Mouse (Mus musculus) bone marrow macrophage, adult 2 months (primary cell): ENCODE measurements around the gene Hnrnpr. TPM values are rescaled to one million over a fixed set of nuclear protein-coding genes. Genes with fewer than 3 reads are reported as not detected.

ENCODE experiments used
- H3K27ac ChIP-seq: 2 replicates; pipeline ENCODE4 v1.5.1; 2012; ENCODE audit warnings: low read depth, low read length; ENCODE audit not compliant: insufficient read depth
- H3K4me1 ChIP-seq: 2 replicates; pipeline ENCODE4 v1.6.1; 2012; ENCODE audit warnings: low read length; ENCODE audit not compliant: control insufficient read depth, insufficient read depth
- H3K4me3 ChIP-seq: 2 replicates; pipeline ENCODE4 v1.5.1; 2012; ENCODE audit warnings: mild to moderate bottlenecking, low read length, moderate library complexity; ENCODE audit not compliant: insufficient read depth
- CTCF ChIP-seq: IDR thresholded peaks from 2 replicates; pipeline ENCODE4 v1.5.1; 2012; ENCODE audit warnings: low read depth, mild to moderate bottlenecking, low read length, moderate library complexity
- POLR2A ChIP-seq: IDR thresholded peaks from 2 replicates; pipeline ENCODE4 v1.6.1; 2012; ENCODE audit warnings: mild to moderate bottlenecking, low read depth, low read length, borderline replicate concordance
- polyA plus RNA-seq: library from polyadenylated mRNA; stranded (reverse); fragments of >200 nt; gene quantifications from 2 replicates; pipeline ENCODE4 v1.2.4, GENCODE M21; 2012; ENCODE audit not compliant: missing spikeins, insufficient read depth, insufficient read length

Hnrnpr gene
- polyA plus RNA-seq, result 57.9 and 62.2 TPM in 2 replicates

DNA sequence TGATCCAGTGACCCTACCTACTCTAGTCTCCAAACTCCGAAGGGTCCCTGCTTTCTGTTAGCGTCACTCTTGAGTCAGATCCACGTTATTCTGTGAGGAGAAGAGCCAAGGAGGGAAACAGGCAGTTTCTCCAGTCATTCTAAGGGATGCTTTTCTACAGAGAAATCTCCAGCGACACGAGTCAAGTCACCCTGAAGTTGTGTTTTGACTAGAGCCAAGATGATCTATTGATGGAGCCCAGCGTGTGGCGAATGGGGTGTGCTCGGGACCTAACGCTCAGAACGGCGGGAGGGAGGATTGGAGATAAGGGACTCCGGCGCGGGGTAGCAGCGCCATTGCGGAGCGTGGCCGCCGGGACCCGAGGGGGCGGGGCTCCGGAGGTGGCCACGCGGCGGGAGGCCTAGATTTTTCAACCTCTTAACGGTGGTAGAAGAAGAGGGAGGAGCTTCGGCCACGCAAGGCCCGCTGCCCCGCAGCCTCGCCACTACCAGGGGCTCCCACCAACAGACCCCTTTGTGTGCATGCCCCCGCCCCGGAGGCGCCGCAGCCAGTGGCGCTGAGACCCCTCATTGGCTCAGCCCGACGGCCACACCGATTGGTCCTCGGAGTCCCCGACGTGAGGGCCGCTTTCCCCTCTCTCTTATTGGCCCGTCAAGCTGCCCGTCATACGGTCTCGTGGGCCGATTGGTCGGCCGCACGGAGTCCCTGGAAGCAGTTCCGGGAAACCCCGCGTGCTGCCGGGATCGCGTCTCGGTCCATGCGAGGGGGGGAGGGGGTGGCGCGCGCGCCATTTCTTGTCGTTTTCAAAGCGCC is at the start of gene Hnrnpr:
Hnrnpr (plus strand) TSS at position 714 of the 813 bp plus-strand sequence.
- Histone ChIP-seq H3K4me3 (peak within 1 kb of the TSS; percentile 93), H3K27ac (peak within 1 kb of the TSS; percentile 81), H3K4me1 (peaks cover 11% of the 10 kb centered on the region)
- TF ChIP-seq CTCF, result no peak
- TF ChIP-seq POLR2A, result no peak

DNA sequence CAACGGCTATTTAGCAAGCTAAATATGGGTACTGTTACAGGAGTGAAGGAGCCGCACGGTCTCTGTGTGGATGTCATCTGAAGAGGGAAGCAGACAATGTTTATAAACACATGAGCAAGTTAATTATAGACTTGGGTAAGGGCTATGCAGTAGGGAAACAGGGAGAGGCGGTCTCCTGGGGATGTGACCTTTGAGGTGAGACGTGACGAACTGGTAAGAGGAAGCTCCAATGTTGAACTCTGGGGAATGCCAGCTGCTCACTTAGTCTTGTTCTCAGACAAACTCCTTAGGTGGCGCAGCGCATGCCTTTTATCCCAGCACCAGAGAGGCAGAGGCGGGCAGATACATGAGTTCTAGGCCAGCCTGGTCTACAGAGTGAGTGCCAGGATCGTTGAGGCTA is 48.8 kb upstream of the Hnrnpr start:
- Histone ChIP-seq H3K27ac (no peak overlapping the region), H3K4me3 (no peak overlapping the region), H3K4me1 (peaks cover 7% of the 10 kb centered on the region)
- TF ChIP-seq POLR2A (no peak), CTCF (no peak)

DNA sequence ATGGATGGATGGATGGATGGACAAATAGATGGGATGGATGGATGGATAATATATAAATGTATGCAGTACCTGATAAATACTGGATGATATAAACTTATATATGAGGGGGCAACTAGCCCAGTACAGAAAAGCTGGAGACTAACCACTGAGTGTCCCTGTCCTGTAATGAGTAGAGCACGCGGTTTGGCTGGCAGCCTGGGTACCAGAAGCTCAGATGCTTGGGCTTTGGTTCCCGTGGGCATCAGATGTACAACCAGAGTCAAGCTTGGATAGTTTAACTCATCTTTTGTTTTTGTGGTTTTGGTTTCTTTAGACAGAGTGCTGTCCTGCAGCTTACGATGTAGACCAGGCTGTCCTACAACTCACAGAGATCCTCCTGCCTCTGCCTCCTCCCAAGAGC is 47.2 kb upstream of the Hnrnpr start:
- no peak overlapping the region for H3K27ac ChIP-seq

DNA sequence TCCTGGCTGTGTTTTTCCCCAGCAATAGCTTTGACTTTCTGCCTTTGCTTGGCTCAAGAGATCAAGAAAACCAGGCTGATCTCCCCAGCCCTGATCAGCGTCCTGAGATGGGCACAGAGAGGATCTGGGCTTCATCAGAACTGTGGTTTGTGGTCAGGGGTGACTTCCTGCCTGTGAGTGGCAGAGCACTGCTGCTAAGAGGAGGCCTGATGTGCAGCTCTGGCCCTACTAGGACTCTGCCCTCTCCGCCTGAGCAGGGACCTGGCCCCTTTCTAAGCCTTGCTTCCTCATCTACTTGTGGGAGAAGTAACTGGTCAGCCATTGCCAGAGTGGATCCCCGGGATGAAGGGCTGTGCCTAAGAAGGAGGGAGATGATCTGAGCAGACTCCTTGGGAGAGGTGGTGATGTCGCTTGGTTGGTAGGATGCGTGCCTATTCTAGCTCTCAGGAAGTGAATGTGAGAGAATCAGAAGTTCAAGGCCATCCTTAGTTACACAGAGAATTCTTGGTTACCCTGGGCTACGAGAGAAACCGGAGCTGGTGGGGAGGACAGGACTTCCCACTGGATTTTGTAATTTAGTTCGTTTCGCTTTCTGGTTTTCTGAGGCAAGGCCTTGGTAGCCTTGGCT is 43.9 kb upstream of the Hnrnpr start:
- TF ChIP-seq POLR2A, result no peak
- TF ChIP-seq CTCF, result no peak
- Histone ChIP-seq H3K27ac (peak overlapping the region; percentile 53), H3K4me3 (no peak overlapping the region), H3K4me1 (peaks cover 15% of the 10 kb centered on the region)

More for the DNA sequence above, 47.2 kb upstream of the Hnrnpr start:
- TF ChIP-seq CTCF, result no peak
- H3K4me3 ChIP-seq, result no peak overlapping the region
- H3K4me1 ChIP-seq, result peaks cover 15% of the 10 kb centered on the region

- Histone ChIP-seq H3K4me3 (no peak overlapping the region), H3K4me1 (peaks cover 15% of the 10 kb centered on the region), H3K27ac (no peak overlapping the region)
- TF ChIP-seq CTCF, result no peak
- TF ChIP-seq POLR2A, result no peak
Observed at GRCm38 (mm10) chr4:136268912-136269311, 41.8 kb upstream of the Hnrnpr start.

DNA sequence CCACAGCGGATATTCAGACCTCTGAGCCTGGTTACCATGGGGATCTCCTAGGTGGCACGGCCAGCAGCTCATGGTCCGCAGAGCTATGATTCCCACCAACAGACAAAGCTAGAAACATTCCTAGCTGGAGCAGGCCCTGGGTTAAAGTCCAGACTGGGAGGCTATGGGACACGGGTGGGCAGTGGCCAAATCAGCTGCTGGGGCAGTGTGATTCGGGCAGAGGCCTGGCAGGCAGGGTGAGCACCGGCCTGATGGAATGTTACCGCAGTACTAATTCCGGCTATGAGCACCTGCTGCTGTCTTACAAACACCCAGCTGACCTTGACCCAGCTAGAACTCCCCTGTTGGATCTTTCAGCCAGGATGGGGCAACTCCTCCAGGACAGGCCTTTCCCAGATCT is 40.1 kb upstream of the Hnrnpr start:
- Histone ChIP-seq H3K4me1 (peaks cover 15% of the 10 kb centered on the region), H3K27ac (no peak overlapping the region), H3K4me3 (no peak overlapping the region)
- no peak for TF ChIP-seq POLR2A
- no peak for TF ChIP-seq CTCF

DNA sequence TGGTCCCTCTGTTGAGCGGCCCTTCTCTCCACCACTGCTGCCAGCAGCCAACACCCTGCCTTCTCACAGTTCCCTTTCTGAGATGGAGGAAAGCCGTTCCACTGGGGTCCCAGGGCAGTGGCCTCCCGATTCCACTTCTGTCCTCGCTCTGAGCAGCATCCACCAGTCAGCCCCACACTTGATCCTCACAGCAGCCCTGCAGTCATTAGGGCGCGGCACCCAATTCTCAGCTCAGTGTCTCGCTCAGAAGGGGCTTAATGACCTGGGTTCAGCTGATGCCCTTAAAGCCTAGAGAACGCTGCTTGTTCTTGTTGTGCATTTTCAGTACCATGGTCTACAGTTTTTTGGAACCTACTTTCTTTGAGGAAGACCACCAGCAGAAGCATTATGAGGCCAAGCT is 29.6 kb upstream of the Hnrnpr start:
- H3K4me1 ChIP-seq, result peaks cover 15% of the 10 kb centered on the region
- H3K27ac ChIP-seq, result no peak overlapping the region
- no peak for TF ChIP-seq CTCF
- no peak for TF ChIP-seq POLR2A
- no peak overlapping the region for H3K4me3 ChIP-seq

DNA sequence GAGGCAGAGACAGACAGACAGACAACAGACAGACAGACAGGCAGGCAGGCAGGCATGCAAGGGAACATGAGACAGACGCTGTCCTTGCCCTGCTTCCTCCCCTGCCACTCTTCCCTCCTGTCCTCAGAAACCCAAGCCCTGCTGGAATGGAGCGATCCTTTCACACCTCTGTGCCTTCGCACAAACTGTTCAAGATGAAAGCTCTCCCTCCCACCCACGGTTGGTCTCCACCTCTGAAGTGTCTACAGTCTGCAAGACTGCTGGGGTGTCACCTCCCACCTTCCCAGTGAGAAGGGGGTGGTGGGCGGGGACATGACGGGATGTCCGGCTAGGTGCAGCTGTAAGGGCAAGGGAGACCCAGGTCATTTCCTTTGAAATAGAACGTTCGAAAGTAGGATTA is 29.1 kb upstream of the Hnrnpr start:
- TF ChIP-seq POLR2A, result no peak
- no peak for TF ChIP-seq CTCF
- no peak overlapping the region for H3K27ac ChIP-seq
- peaks cover 15% of the 10 kb centered on the region for H3K4me1 ChIP-seq
- H3K4me3 ChIP-seq, result no peak overlapping the region

GRCm38 (mm10) chr4:136282621-136283480 is 27.9 kb upstream of the Hnrnpr start:
- Histone ChIP-seq H3K4me1 (peaks cover 16% of the 10 kb centered on the region), H3K4me3 (no peak overlapping the region), H3K27ac (no peak overlapping the region)
- TF ChIP-seq POLR2A (no peak), CTCF (no peak)

GRCm38 (mm10) chr4:136283783-136284182 is 27.0 kb upstream of the Hnrnpr start:
- Histone ChIP-seq H3K4me1 (peaks cover 16% of the 10 kb centered on the region), H3K27ac (no peak overlapping the region), H3K4me3 (no peak overlapping the region)
- no peak for TF ChIP-seq POLR2A
- no peak for TF ChIP-seq CTCF
